Mouse (Mus musculus): ENCODE data around the gene H2-DMa.

DNA sequence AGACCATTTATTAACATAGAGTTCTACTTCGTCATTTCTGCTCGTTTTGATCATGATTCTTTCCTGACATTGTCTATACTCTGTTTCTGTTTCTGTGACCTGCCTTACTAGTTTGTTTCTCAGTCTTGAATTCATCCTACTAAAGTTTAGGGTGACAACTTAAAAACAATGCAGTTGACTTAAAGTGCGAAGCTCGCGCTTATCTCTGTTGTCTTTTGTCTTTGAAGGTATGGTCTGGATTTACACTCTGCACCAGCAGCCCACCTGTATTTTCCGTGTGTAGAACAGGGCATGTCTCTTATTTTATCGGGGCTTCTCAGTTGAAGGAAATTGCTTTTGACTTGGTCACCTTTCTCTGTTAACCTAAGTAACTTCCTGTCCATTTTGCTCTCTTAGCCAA is 3.8 kb downstream of the H2-DMa start:
- TF ChIP-seq CTCF (IDR thresholded peaks at IDR 0.05; ENCODE audit: borderline replicate concordance, insufficient read depth, low read depth, low read length) (no peak), POLR2A (IDR thresholded peaks at IDR 0.05; ENCODE audit: borderline replicate concordance, insufficient read depth, low read length) (no peak)
